Mouse (Mus musculus): ENCODE results near the gene Olfr1391.
"Not testable (repeated sequence)": the region's sequence is repeated elsewhere in the genome, so short reads cannot be mapped to it uniquely, and the experiment has no call there.

Olfr1391 gene

DNA sequence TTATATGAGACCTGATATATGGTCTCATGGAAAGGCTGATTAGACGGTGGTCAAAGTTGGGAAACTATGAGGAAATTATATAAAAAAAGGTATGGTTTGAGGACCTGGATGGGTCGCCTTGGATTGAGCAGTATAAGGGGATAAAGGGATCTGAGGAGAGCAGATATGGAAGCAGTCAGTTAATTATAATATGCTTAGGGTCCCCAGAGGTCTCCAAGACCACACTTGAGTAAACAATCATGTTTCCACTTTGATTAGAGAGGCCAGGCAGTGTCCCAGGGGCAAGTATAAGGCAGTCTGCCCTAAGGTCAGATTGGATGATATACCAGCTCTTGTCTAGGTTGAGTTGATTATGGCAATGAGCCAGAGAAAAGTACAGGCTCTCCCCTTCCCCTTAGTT, at the start of gene Olfr1391:
TSS of gene Olfr1391 (plus strand) at position 301 of the 400 bp plus-strand sequence.
- no peak for DNase-seq (ENCODE audit: low read depth, low spot score)

- DNase-seq (ENCODE audit: low read depth, low spot score), result no peak
These were observed 48.6 kb upstream of the Olfr1391 start for GRCm38 (mm10) chr11:49273834-49274519.

DNA sequence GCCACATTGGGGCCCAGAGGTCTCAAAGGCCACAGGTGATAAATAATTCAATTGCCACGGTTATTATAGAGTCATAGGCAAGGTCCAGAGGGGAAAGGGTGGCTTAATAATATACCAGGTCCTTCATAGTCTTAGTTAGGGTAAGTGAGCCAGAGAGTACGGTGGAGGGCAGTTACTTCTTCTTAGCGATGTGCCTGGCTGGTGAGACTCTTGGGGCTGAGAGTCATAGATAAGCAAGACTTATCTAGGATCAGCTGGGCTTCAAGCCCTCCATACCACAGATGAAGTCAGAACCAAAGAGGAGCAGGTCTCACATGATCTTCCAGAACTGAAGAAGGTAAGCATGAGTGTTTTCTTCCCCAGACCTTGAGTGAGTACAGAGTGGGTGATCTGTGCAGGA, 44.3 kb upstream of the Olfr1391 start, which contains the start of gene Olfr1393:
TSS of gene Olfr1393 (plus strand) at position 83 of the 400 bp plus-strand sequence.
- no peak for DNase-seq (ENCODE audit: low read depth, low spot score)

- DNase-seq (ENCODE audit: low read depth, low spot score), result not testable (repeated sequence)
These were observed 37.6 kb upstream of the Olfr1391 start, which contains the start of gene Olfr1392 for GRCm38 (mm10) chr11:49284982-49285381. Gene Olfr1392 (plus strand): TSS chr11:49285282.

GRCm38 (mm10) chr11:49287251-49287650, 35.3 kb upstream of the Olfr1391 start:
- no peak for DNase-seq (ENCODE audit: low read depth, low spot score)

DNA sequence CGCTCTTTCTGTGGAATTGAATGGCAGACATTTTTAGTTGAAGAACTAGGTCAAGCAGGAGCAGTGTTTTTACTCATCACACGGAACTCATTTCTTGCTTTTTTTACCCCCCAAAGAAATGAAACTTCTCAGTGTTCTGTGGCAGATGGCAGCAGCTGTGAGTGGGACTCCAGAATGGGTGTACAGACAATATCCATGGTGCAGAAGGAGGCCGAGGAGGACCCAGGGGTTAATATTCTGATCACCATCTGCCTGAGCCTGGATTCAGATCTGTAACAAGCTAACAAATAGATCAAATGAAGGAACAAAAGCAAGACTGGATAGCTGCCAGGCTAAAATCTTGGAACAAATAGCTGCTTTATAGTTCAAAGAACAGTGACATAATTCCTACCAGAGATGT, 29.8 kb upstream of the Olfr1391 start:
- no peak for DNase-seq (ENCODE audit: low read depth, low spot score)

DNA sequence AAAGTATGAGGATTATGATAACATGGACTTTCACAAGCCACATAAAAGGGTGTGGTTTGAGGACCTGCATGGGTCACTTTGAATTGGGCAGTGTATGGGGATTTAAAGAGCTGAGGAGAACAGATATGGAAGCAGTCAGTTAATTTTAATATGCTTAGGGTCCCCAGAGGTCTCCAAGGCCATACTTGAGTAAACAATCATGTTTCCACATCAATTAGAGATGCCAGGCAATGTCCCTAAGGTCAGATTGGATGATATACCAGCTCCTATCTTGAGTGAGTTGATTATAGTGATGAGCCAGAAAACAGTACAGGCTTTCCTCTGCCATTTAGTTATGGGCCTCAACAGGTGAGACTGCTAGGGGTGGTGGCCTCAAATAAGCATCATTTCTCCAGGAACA, 18.1 kb upstream of the Olfr1391 start, which contains the start of gene Olfr10:
TSS of gene Olfr10 (plus strand) at position 301 of the 400 bp plus-strand sequence.
- DNase-seq (ENCODE audit: low read depth, low spot score), result no peak

GRCm38 (mm10) chr11:49308547-49308946, 14.0 kb upstream of the Olfr1391 start:
- DNase-seq (ENCODE audit: low read depth, low spot score), result not testable (repeated sequence)

- no peak for DNase-seq (ENCODE audit: low read depth, low spot score)
These were observed 4.2 kb downstream of the Olfr1391 start for GRCm38 (mm10) chr11:49326726-49327125.

DNA sequence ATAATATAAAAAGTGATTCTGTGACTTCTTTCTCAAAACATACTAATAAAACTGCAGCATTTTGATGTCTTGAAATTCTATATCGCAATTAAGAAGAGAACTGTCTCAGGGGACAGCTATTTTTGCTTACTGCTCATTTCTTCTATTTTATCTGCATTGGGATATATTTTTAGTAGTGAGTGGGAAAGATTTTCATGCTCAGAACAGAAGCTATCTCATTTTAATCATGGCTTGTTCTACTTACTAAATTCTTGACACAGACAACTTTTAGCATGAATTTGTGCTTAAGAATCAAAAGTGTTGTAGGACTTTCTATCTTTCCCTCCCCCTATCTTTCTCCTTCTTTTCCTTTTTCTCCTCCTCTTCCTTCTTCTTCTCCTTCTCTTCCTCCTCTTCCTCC, 7.1 kb downstream of the Olfr1391 start:
- DNase-seq (ENCODE audit: low read depth, low spot score), result no peak

- no peak for DNase-seq (ENCODE audit: low read depth, low spot score)
These were observed 12.3 kb downstream of the Olfr1391 start, which contains the start of gene Olfr1390 for GRCm38 (mm10) chr11:49334888-49335287. Gene Olfr1390 (plus strand): TSS chr11:49335188.

- DNase-seq (ENCODE audit: low read depth, low spot score), result no peak
These were observed 14.7 kb downstream of the Olfr1391 start for GRCm38 (mm10) chr11:49337150-49337832.

Measured in CD4-positive, CD25-positive, alpha-beta regulatory T cell, adult 2 months (primary cell).